Mouse (Mus musculus): ENCODE data around the gene Stk32b.

DNA sequence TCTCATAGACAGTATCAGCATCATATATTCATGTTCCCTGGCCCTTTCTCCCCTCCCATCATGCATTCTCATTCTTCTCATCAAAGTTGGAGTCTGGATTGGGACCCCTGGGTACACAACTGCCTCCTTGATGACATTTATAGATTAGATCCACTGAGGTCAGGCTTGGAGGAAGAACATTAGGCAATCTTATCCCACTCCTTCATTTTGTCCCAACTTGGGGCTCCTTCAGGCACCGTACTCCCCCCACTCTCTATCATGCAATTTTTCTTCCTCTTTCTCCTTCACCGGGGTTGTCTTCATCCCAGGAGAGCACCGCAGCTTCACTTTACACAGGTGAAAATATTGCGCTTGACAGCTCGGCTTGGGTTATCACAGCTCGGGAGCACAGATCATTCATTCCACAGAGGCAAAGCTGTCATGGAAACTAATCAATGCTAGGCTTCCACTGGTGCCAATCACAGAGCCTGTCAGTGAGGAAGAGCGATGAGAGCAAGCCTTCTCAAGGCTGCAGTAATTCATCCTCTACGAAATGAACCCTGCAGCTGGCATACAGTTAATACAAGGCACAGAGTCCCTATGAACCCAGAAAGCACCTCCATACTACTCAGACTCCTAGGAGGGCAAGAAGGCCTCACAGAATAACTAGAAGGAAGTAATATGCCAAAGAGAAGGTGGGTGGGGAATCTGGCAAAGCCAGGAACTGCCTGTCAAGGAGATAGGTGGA lies 89.4 kb downstream of the Stk32b start:
- no peak for TF ChIP-seq CTCF (IDR thresholded peaks at IDR 0.05; ENCODE audit: low read depth)
- TF ChIP-seq EP300 (IDR thresholded peaks at IDR 0.05; ENCODE audit: low read depth) = no peak

All from heart, postnatal 0 days (tissue).